Mouse (Mus musculus): ENCODE measurements around the gene Aimp1.

- TF ChIP-seq CTCF (IDR thresholded peaks at IDR 0.05; ENCODE audit: low read depth, low read length) (no peak), POLR2A (IDR thresholded peaks at IDR 0.05; ENCODE audit: borderline replicate concordance, low read depth, low read length) (no peak)
Observed at GRCm38 (mm10) chr3:132651776-132652175, 32.4 kb downstream of the Aimp1 start.
